In genomic region chr4:130273698-130274345, GRCm38 (mm10) we compare ENCODE assay signal across 9 mouse cellular contexts. TPM values are rescaled to one million over a fixed set of nuclear protein-coding genes. Genes with fewer than 3 reads are reported as not detected.
DNase-seq lines count a peak whose midpoint lies in the region; ATAC-seq and TF ChIP-seq lines count a peak whose summit lies in the region.
"Had no signal": no experiment of that assay in that cellular context is flagged by ENCODE, and none has a peak within 500 bp of the region (broad histone marks: within the 10 kb centered on the region; RNA-seq: fewer than 3 reads in every experiment).

No protein-coding gene starts in this region.

- no peaks in the 10 kb centered on the region for H3K9me3 ChIP-seq in kidney, embryonic 14.5 days (ENCODE audit: control insufficient read depth, low read length)
- no peaks in the 10 kb centered on the region for H3K9me3 ChIP-seq in hindbrain, embryonic 16.5 days (ENCODE audit: control insufficient read depth, low read length)
- no peaks in the 10 kb centered on the region for H3K9me3 ChIP-seq in midbrain, embryonic 15.5 days
- H3K9me3 ChIP-seq: liver, embryonic 15.5 days had no signal

- no peaks in the 10 kb centered on the region for H3K36me3 ChIP-seq in kidney, embryonic 14.5 days (ENCODE audit: control insufficient read depth, insufficient read depth, low read length)
- H3K36me3 ChIP-seq in hindbrain, embryonic 16.5 days (ENCODE audit: control insufficient read depth, insufficient read depth, low read length), result no peaks in the 10 kb centered on the region
- H3K36me3 ChIP-seq in midbrain, embryonic 15.5 days (replicated peaks), result no peaks in the 10 kb centered on the region
- H3K36me3 ChIP-seq: liver, embryonic 15.5 days had no signal

- H3K27ac ChIP-seq in kidney, embryonic 14.5 days (ENCODE audit: low read depth, low read length), result peak overlapping the region; percentile 42
- no peak overlapping the region for H3K27ac ChIP-seq in cortical plate, adult 2 months (ENCODE audit: insufficient read depth, low read length)
- H3K27ac ChIP-seq in hindbrain, embryonic 16.5 days (ENCODE audit: low read depth, low read length), result peak overlapping the region; percentile 91
- H3K27ac ChIP-seq in midbrain, embryonic 15.5 days, result peak overlapping the region; percentile 97
- H3K27ac ChIP-seq: liver, embryonic 15.5 days had no signal

- peaks cover 23% of the 10 kb centered on the region for H3K27me3 ChIP-seq in kidney, embryonic 14.5 days (ENCODE audit: control insufficient read depth, insufficient read depth, low read length)
- no peaks in the 10 kb centered on the region for H3K27me3 ChIP-seq in hindbrain, embryonic 16.5 days (replicated peaks; ENCODE audit: control insufficient read depth, insufficient read depth, low read length)
- no peaks in the 10 kb centered on the region for H3K27me3 ChIP-seq in midbrain, embryonic 15.5 days (replicated peaks)

- WGBS in kidney, embryonic 14.5 days, result 8% methylated on average over 11 of the region's 12 CpGs
- WGBS in hindbrain, embryonic 16.5 days, result 4% methylated on average over 11 of the region's 12 CpGs
- WGBS in midbrain, embryonic 15.5 days, result 3% methylated on average over 11 of the region's 12 CpGs

- ATAC-seq in kidney, embryonic 14.5 days (ENCODE audit: low FRiP score, low TSS enrichment), result peak; percentile 29; the same call in 1 of the 2 replicates
- peak; percentile 31 for ATAC-seq in hindbrain, embryonic 16.5 days
- ATAC-seq in midbrain, embryonic 15.5 days (replicated peaks), result peak; percentile 57
- no peak for ATAC-seq in granulocyte monocyte progenitor cell, adult 5-6 weeks (replicated peaks; ENCODE audit: poor library complexity, severe bottlenecking)

- TF ChIP-seq CTCF in cortical plate, adult 2 months (IDR thresholded peaks at IDR 0.05; ENCODE audit: extremely low read depth, insufficient read depth, low read length), result no peak

- DNase-seq in kidney, adult 9 months, result no peak
- DNase-seq in MN1 (ENCODE audit: low spot score), result peak; percentile 51
- DNase-seq in ovary, adult 18-20 months (ENCODE audit: low spot score), result no peak

- H3K4me2 ChIP-seq in kidney, embryonic 14.5 days (replicated peaks; ENCODE audit: low read depth, low read length), result peak overlapping the region; percentile 75
- peak overlapping the region; percentile 94 for H3K4me2 ChIP-seq in hindbrain, embryonic 16.5 days (ENCODE audit: low read length)
- H3K4me2 ChIP-seq in midbrain, embryonic 15.5 days, result peak overlapping the region; percentile 86

- H3K4me3 ChIP-seq in kidney, embryonic 14.5 days (ENCODE audit: low read length), result peak overlapping the region; percentile 51
- peak overlapping the region; percentile 50 for H3K4me3 ChIP-seq in cortical plate, adult 2 months (ENCODE audit: insufficient read depth, low read length)
- H3K4me3 ChIP-seq in hindbrain, embryonic 16.5 days (ENCODE audit: low read length), result peak overlapping the region; percentile 76
- peak overlapping the region; percentile 85 for H3K4me3 ChIP-seq in midbrain, embryonic 15.5 days

- H3K4me1 ChIP-seq in kidney, embryonic 14.5 days (ENCODE audit: control insufficient read depth, insufficient read depth, low read length), result 0 out of 2 replicates have a peak, but pooled peaks cover 10% of the 10 kb centered on the region
- H3K4me1 ChIP-seq in cortical plate, adult 2 months (ENCODE audit: control insufficient read depth, insufficient read depth, low read length), result no peaks in the 10 kb centered on the region
- peaks cover 8% of the 10 kb centered on the region; the same call in 1 of the 2 replicates for H3K4me1 ChIP-seq in hindbrain, embryonic 16.5 days (ENCODE audit: control insufficient read depth, insufficient read depth, low read depth, low read length)
- peaks cover 28% of the 10 kb centered on the region for H3K4me1 ChIP-seq in midbrain, embryonic 15.5 days

- H3K9ac ChIP-seq in kidney, embryonic 14.5 days (ENCODE audit: low read depth, low read length), result peak overlapping the region; percentile 60
- H3K9ac ChIP-seq in hindbrain, embryonic 16.5 days (ENCODE audit: low read depth, low read length), result peak overlapping the region; percentile 91
- peak overlapping the region; percentile 91 for H3K9ac ChIP-seq in midbrain, embryonic 15.5 days
- H3K9ac ChIP-seq: liver, embryonic 15.5 days had no signal

- no peak for TF ChIP-seq POLR2A in cortical plate, adult 2 months (IDR thresholded peaks at IDR 0.05; ENCODE audit: extremely low read depth, insufficient read depth, low read length)

RNA-seq across cellular contexts. Expression of gene Serinc2, which starts 5.2 kb away (rescaled TPM):
- 42.7 and 44.9 TPM in 2 replicates for polyA plus RNA-seq in kidney, embryonic 14.5 days (2014; fragmentation: Nextera tagmentation; extraction: Ambion mirVana)
- 9.0 and 10.5 TPM in 2 replicates for polyA plus RNA-seq in cortical plate, adult 2 months (2012; rRNA removed)
- polyA plus RNA-seq in hindbrain, embryonic 16.5 days (2015; fragmentation: Nextera tagmentation; extraction: Ambion mirVana), result 31.9 and 38.7 TPM in 2 replicates
- 42.9 and 50.3 TPM in 2 replicates for polyA plus RNA-seq in midbrain, embryonic 15.5 days (2015; fragmentation: Nextera tagmentation; extraction: Ambion mirVana)
- not detected in 2 replicates for total RNA-seq in granulocyte monocyte progenitor cell, adult 5-6 weeks (2014; fragmentation: Nextera tagmentation)
- total RNA-seq in granulocyte monocyte progenitor cell, adult 5-6 weeks (2017), result not detected in 2 replicates

RNA-seq across cellular contexts. Expression of gene Fabp3, which starts 34.6 kb away (rescaled TPM):
- polyA plus RNA-seq in kidney, embryonic 14.5 days (2014; fragmentation: Nextera tagmentation; extraction: Ambion mirVana), result 15.7 and 16.0 TPM in 2 replicates
- 308 and 316 TPM in 2 replicates for polyA plus RNA-seq in cortical plate, adult 2 months (2012; rRNA removed)
- 291 and 339 TPM in 2 replicates for polyA plus RNA-seq in hindbrain, embryonic 16.5 days (2015; fragmentation: Nextera tagmentation; extraction: Ambion mirVana)
- polyA plus RNA-seq in midbrain, embryonic 15.5 days (2015; fragmentation: Nextera tagmentation; extraction: Ambion mirVana), result 216 and 230 TPM in 2 replicates
- total RNA-seq in granulocyte monocyte progenitor cell, adult 5-6 weeks (2014; fragmentation: Nextera tagmentation), result not detected in 2 replicates
- total RNA-seq in granulocyte monocyte progenitor cell, adult 5-6 weeks (2017), result not detected in 2 replicates

RNA-seq across cellular contexts. Expression of gene Gm10570, which starts 34.7 kb away (rescaled TPM):
- polyA plus RNA-seq in kidney, embryonic 14.5 days (2014; fragmentation: Nextera tagmentation; extraction: Ambion mirVana), result not detected in 2 replicates
- polyA plus RNA-seq in cortical plate, adult 2 months (2012; rRNA removed), result 0.90 and 2.4 TPM in 2 replicates
- polyA plus RNA-seq in hindbrain, embryonic 16.5 days (2015; fragmentation: Nextera tagmentation; extraction: Ambion mirVana), result 1.2 and 1.8 TPM in 2 replicates
- 1.0 and 1.4 TPM in 2 replicates for polyA plus RNA-seq in midbrain, embryonic 15.5 days (2015; fragmentation: Nextera tagmentation; extraction: Ambion mirVana)
- total RNA-seq in granulocyte monocyte progenitor cell, adult 5-6 weeks (2014; fragmentation: Nextera tagmentation), result not detected in 2 replicates
- total RNA-seq in granulocyte monocyte progenitor cell, adult 5-6 weeks (2017), result not detected in 2 replicates
- polyA plus RNA-seq: liver, embryonic 15.5 days had no signal

RNA-seq across cellular contexts. Expression of gene Gm853, which starts 51.6 kb away (rescaled TPM):
- polyA plus RNA-seq in kidney, embryonic 14.5 days (2014; fragmentation: Nextera tagmentation; extraction: Ambion mirVana), result not detected in 2 replicates
- polyA plus RNA-seq in cortical plate, adult 2 months (2012; rRNA removed), result not detected in 2 replicates
- polyA plus RNA-seq in hindbrain, embryonic 16.5 days (2015; fragmentation: Nextera tagmentation; extraction: Ambion mirVana), result 1.3 and 1.4 TPM in 2 replicates
- polyA plus RNA-seq in midbrain, embryonic 15.5 days (2015; fragmentation: Nextera tagmentation; extraction: Ambion mirVana), result 0.06 and 0.08 TPM in 2 replicates
- total RNA-seq in granulocyte monocyte progenitor cell, adult 5-6 weeks (2014; fragmentation: Nextera tagmentation), result not detected in 2 replicates
- total RNA-seq in granulocyte monocyte progenitor cell, adult 5-6 weeks (2017), result not detected in 2 replicates
- polyA plus RNA-seq: liver, embryonic 15.5 days had no signal

Comparison
In these comparisons a context has a peak if more than half of its experiments do, and no peak if none do; other contexts are left out.
1. RNA of gene Fabp3, which starts 34.6 kb away (polyA plus RNA-seq): 291 to 339 TPM in hindbrain, embryonic 16.5 days, 308 to 316 TPM in cortical plate, adult 2 months and 216 to 230 TPM in midbrain, embryonic 15.5 days; 15.7 to 16.0 TPM in kidney, embryonic 14.5 days; every median in the first group is over 10 times any median in the second.
2. Peak in every context shown above with its lines, with median percentiles within 50 percentile points of each other: H3K4me2 ChIP-seq, H3K4me3 ChIP-seq and H3K9ac ChIP-seq.